Mouse (Mus musculus) spleen, adult 2 months (tissue): Measurements from ENCODE around the gene Rcn3. TPM values are rescaled to one million over a fixed set of nuclear protein-coding genes. Genes with fewer than 3 reads are reported as not detected.

Experiments
- DNase-seq, 2 experiments: peaks; one replicate each; pipeline versions ENCODE4 v3.0.0 to v3.0.0-alpha.2; 2012 to 2021; ENCODE audit warnings: low spot score in 2 of 2, low read depth in 1 of 2
- H3K27ac ChIP-seq: fragments of 200-500 bp; 2 replicates; pipeline ENCODE4 v1.5.1; 2012; ENCODE audit warnings: low read length, inconsistent platforms; ENCODE audit not compliant: insufficient read depth
- H3K27me3 ChIP-seq: fragments of 200-500 bp; 2 replicates; pipeline ENCODE4 v1.6.1; 2012; ENCODE audit warnings: mild to moderate bottlenecking, moderate library complexity, low read length, inconsistent platforms; ENCODE audit not compliant: control insufficient read depth, insufficient read depth
- H3K36me3 ChIP-seq: fragments of 200-500 bp; 2 replicates; pipeline ENCODE4 v1.6.1; 2012; ENCODE audit warnings: mild to moderate bottlenecking, low read length, inconsistent platforms; ENCODE audit not compliant: control insufficient read depth, insufficient read depth
- H3K4me1 ChIP-seq: fragments of 200-500 bp; 2 replicates; pipeline ENCODE4 v1.6.1; 2011; ENCODE audit warnings: inconsistent platforms; ENCODE audit not compliant: control insufficient read depth, insufficient read depth, insufficient read length
- H3K4me3 ChIP-seq: fragments of 200-500 bp; 2 replicates; pipeline ENCODE4 v1.5.1; 2011; ENCODE audit warnings: mild to moderate bottlenecking, inconsistent platforms; ENCODE audit not compliant: insufficient read depth, insufficient read length; ENCODE audit errors: extremely low read depth
- CTCF ChIP-seq: fragments of 200-500 bp; IDR thresholded peaks from 2 replicates; pipeline ENCODE4 v1.5.1; 2011; ENCODE audit warnings: mild to moderate bottlenecking, inconsistent platforms; ENCODE audit not compliant: insufficient read depth, insufficient read length, insufficient replicate concordance; ENCODE audit errors: extremely low read depth
- POLR2A ChIP-seq: fragments of 200-500 bp; IDR thresholded peaks from 2 replicates; pipeline ENCODE4 v1.6.1; 2011; ENCODE audit warnings: low read depth, low read length, inconsistent platforms
- WGBS: fragments of 180-500 bp; shearing (Covaris S2); methylation state at CpG from one replicate; pipeline ENCODE4 v1.1.7; 2018; 5-methylcytosine and 5-hydroxymethylcytosine counted together
- polyA plus RNA-seq: library from polyadenylated mRNA; depleted of rRNA; stranded (reverse); fragments of >200 nt; gene quantifications from 2 replicates; pipeline ENCODE4 v1.2.3, GENCODE M21; 2012

The Rcn3 gene
- polyA plus RNA-seq, 1 experiment, result 96.5 TPM

DNA sequence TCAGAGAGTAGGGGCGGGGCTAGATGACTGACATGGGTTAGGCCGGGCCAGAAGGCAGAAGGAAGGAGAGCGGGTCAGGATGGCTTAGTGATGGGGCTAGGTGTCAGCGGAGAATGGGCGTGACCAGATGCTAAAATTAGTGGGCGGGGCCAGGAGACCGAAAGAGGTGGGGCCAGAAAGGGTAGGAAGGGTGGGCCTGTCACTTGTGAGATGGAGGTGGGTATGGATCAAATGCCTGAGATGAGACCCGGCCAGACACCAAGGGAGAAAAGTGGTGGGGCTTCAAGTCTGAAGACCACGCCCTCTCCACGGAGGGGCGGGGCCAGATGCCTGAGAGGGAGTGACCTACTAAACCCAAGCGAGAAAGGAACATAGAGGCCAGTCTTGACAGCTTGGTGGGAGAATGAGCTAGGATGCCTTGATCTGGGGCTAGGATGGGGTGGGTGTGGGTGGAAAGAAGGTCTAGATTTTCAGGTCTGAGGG is 42.6 kb upstream of the Rcn3 start:
- WGBS, result 25% methylated on average over 12 of the region's 12 CpGs
- Histone ChIP-seq H3K4me1 (peaks cover 5% of the 10 kb centered on the region; the same call in 1 of the 2 replicates), H3K4me3 (no peak overlapping the region; the same call in 1 of the 2 replicates), H3K36me3 (peaks cover 8% of the 10 kb centered on the region), H3K27me3 (no peaks in the 10 kb centered on the region), H3K27ac (0 out of 2 replicates have a peak overlapping the region, but pooled peaks have one; percentile 68)
- DNase-seq, result no peak
- TF ChIP-seq CTCF (no peak), POLR2A (no peak)

DNA sequence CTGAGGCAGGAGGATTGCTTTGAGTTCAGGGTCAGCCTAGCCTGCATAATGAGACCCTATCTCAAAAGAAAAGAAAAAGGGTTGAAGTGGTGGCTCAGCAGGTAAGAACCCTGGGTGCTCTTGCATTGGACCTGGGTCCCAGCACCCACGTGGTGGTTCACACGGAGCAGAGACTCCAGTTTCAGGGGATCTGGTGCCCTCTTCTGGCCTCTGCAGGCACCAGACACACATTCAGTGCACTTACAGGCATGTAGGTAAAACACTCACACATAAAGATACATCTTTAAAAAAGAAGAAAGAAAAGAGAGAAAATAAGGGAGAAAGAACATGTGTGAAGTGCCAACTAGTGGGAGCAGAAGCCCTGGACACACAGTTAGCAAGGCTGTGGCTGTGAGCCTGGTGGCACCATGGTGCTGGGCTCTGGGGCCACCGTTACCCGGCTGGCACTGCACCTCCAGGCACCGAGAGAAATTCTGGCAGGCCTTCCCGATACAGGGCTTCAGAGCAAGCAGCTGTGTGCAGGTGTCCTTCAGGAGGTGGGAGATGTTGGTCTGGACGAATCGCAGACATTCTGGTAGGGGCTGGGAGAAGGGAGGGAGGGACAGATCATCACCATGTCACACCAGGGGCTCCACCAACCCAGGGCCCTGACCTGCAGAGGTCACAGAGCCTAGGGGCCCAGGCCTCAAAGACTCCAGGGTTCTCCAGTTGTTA is 41.6 kb upstream of the Rcn3 start:
- no peak overlapping the region for H3K4me3 ChIP-seq
- no peak overlapping the region for H3K27ac ChIP-seq
- DNase-seq, result no peak
- H3K27me3 ChIP-seq, result no peaks in the 10 kb centered on the region
- TF ChIP-seq CTCF (peak; percentile 7; the same call in 1 of the 2 replicates), POLR2A (no peak)
- H3K36me3 ChIP-seq, result peaks cover 8% of the 10 kb centered on the region
- peaks cover 5% of the 10 kb centered on the region; the same call in 1 of the 2 replicates for H3K4me1 ChIP-seq
- WGBS, result 91% methylated on average over 8 of the region's 8 CpGs

DNA sequence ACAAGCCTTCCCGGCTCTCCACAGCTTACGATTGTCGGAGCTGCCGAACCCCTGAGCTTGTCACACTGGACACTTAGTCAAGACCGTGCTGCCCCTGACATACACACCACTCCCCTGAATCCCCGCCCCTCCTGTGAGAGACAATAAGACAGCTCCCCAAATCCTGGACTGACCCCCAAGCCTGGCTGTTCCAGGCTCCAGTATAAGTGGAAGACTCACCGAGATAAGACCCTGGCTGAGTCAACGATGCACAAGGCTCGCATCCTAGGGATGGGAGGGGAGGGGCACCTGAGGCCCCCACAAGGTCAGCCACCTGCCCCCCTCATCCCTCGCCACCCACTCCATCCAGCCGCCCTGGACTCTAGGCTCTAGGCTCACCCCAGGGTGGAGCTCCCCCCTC is 39.8 kb upstream of the Rcn3 start:
- Histone ChIP-seq H3K27ac (no peak overlapping the region), H3K4me3 (no peak overlapping the region), H3K27me3 (no peaks in the 10 kb centered on the region), H3K36me3 (peaks cover 12% of the 10 kb centered on the region), H3K4me1 (peaks cover 5% of the 10 kb centered on the region; the same call in 1 of the 2 replicates)
- no peak for TF ChIP-seq CTCF
- no peak for TF ChIP-seq POLR2A
- DNase-seq, result no peak
- 98% methylated on average over 11 of the region's 11 CpGs for WGBS

DNA sequence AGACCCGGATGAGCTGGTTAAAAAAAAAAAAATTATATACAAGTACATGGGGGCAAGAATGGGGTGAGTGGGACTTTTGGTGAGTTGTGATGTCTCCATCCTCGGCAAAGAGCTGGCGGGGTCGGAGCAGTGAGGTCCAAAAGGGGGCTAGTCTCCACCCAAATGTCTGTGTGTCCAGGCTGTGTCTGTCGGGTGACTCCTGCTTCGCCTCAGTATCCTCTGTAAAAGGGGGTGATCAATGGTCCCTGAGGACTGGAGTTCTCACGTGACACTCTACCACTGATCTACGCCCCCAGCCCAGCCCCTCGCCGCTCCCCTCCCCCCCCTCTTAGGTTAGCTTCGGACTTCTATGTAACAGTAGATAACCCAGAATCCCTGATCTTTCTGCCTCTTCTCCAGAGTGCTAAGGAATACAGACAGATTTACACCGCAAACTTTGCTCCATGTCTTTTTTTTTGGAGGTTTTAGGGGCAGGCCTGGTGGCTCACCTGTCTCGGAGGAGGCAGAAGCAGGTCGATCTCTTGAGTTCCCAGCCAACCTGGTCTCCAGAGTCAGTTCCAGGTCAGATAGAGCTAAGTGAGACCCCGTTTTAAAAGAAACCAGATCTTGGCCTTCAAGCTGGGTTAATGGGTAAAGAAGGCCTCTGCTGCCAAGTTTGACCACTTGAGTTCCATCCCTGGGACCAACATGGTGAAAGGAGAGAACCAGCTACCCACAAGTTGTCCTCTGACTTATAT is 37.9 kb upstream of the Rcn3 start:
- TF ChIP-seq POLR2A (no peak), CTCF (no peak)
- Histone ChIP-seq H3K27me3 (no peaks in the 10 kb centered on the region), H3K36me3 (peaks cover 29% of the 10 kb centered on the region), H3K4me3 (no peak overlapping the region), H3K27ac (no peak overlapping the region), H3K4me1 (peaks cover 3% of the 10 kb centered on the region; the same call in 1 of the 2 replicates)
- 75% methylated on average over 15 of the region's 15 CpGs for WGBS
- no peak for DNase-seq

- TF ChIP-seq POLR2A, result no peak; the same call in 1 of the 2 replicates
- TF ChIP-seq CTCF, result no peak
- Histone ChIP-seq H3K4me1 (peaks cover 3% of the 10 kb centered on the region; the same call in 1 of the 2 replicates), H3K27ac (peak overlapping the region; percentile 85), H3K27me3 (no peaks in the 10 kb centered on the region), H3K4me3 (peak overlapping the region; percentile 60), H3K36me3 (peaks cover 29% of the 10 kb centered on the region)
- WGBS, result 3% methylated on average over 17 of the region's 17 CpGs
- no peak for DNase-seq
These were observed 37.3 kb upstream of the Rcn3 start for GRCm38 (mm10) chr7:45129318-45129717.

DNA sequence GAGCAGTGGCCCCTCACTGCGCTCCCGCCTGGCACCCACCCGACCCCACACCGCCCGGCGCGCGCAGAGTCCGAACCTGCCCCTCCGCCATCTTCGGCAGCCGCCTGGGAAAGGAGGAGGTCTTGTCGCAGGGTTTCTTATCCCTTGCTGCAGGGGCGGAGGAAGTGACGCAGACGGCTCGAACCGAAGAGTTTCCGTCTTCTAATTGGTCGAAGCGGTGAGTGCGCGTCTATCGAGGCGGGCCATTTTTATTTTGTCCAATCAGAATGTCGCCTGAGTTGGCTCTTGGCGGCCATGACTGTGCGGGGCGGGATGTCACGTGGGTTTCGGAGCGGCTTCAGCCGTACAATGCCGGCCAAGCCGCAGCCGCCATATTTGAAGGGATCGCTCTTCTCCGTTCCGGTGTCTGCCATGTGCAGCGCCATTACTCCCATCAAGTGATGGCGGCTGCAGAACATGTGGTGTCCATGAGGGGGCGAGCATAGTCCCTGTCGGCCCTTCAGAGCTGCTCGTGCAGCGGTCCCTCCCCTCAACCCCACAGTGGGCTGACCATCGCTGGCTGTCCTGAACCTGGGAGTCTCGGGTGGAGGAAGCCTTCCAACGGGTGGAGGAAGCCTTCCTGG is 36.7 kb upstream of the Rcn3 start, which contains the start of gene Rpl13a:
TSS of gene Rpl13a (minus strand) at position 138 of the 623 bp plus-strand sequence.
- Histone ChIP-seq H3K36me3 (peaks cover 29% of the 10 kb centered on the region), H3K27me3 (no peaks in the 10 kb centered on the region), H3K27ac (peak within 1 kb of the TSS; percentile 88), H3K4me3 (peak within 1 kb of the TSS; percentile 91), H3K4me1 (peaks cover 3% of the 10 kb centered on the region; the same call in 1 of the 2 replicates)
- peak; percentile 97 to 99 for DNase-seq
- TF ChIP-seq CTCF (peak; percentile 79; the same call in 1 of the 2 replicates), POLR2A (peak; percentile 97)
- WGBS, result under 1% methylated on average over 47 of the region's 48 CpGs
